ENCODE assay signal across 13 mouse cellular contexts in genomic region chr13:106734323-106734722, GRCm38 (mm10).
"Had no signal": no experiment of that assay in that cellular context is flagged by ENCODE, and none has a peak within 500 bp of the region (broad histone marks: within the 10 kb centered on the region; RNA-seq: fewer than 3 reads in every experiment).

No protein-coding gene starts in this region.

- H3K9ac ChIP-seq: intestine, embryonic 15.5 days; limb, embryonic 13.5 days; liver, embryonic 14.5 days; midbrain, embryonic 13.5 days; neural tube, embryonic 13.5 days; stomach, embryonic 15.5 days had no signal

- H3K4me3 ChIP-seq: intestine, embryonic 15.5 days; layer of hippocampus, adult 2 months; limb, embryonic 13.5 days; midbrain, embryonic 13.5 days; neural tube, embryonic 13.5 days; stomach, embryonic 15.5 days had no signal

- H3K27ac ChIP-seq: intestine, embryonic 15.5 days; layer of hippocampus, adult 2 months; limb, embryonic 13.5 days; liver, embryonic 14.5 days; midbrain, embryonic 13.5 days; neural tube, embryonic 13.5 days; stomach, embryonic 15.5 days had no signal

- H3K4me1 ChIP-seq: intestine, embryonic 15.5 days; midbrain, embryonic 13.5 days; neural tube, embryonic 13.5 days; stomach, embryonic 15.5 days had no signal

- ATAC-seq: intestine, embryonic 15.5 days; midbrain, embryonic 13.5 days had no signal

- H3K4me2 ChIP-seq: intestine, embryonic 15.5 days; limb, embryonic 13.5 days; midbrain, embryonic 13.5 days; neural tube, embryonic 13.5 days; stomach, embryonic 15.5 days had no signal

- H3K9me3 ChIP-seq: intestine, embryonic 15.5 days; limb, embryonic 13.5 days; midbrain, embryonic 13.5 days; neural tube, embryonic 13.5 days; stomach, embryonic 15.5 days had no signal

- DNase-seq: kidney, adult 18-20 months; kidney, postnatal 10 days; kidney, postnatal 4 days; lung, adult 18-20 months; lung, postnatal 36 days; thymus, postnatal 36 days had no signal

- H3K27me3 ChIP-seq: intestine, embryonic 15.5 days; limb, embryonic 13.5 days; midbrain, embryonic 13.5 days; neural tube, embryonic 13.5 days; stomach, embryonic 15.5 days had no signal

- H3K36me3 ChIP-seq: intestine, embryonic 15.5 days; limb, embryonic 13.5 days; midbrain, embryonic 13.5 days; neural tube, embryonic 13.5 days; stomach, embryonic 15.5 days had no signal
